Mouse (Mus musculus) naive thymus-derived CD4-positive, alpha-beta T cell, adult 2 months (primary cell): ENCODE results near the gene Zdhhc7.

Experiments
- DNase-seq: peaks from one replicate; pipeline ENCODE4 v3.0.0-alpha.2; 2011; ENCODE audit warnings: low read depth

Zdhhc7 gene

DNA sequence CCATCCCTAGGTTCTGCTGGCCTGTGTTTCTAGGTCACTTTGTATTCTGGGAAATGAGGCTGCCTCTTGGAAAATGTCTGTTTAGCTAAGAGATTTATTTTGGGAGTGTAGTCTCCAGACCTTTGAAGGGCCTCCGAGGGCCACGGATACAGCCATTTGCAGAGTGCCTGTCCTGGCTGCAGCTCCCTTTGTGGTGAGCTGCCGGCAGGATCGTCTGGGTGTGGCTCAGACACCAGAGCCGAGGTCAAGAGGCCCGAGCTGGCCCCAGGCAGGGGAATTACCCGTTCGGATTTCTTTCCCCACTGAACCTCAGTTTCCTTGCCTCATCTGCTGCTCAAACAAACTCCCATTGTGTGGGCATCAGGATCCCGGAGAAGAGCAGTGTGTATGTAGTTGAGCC, 65.2 kb downstream of the Zdhhc7 start:
- DNase-seq: no peak

DNA sequence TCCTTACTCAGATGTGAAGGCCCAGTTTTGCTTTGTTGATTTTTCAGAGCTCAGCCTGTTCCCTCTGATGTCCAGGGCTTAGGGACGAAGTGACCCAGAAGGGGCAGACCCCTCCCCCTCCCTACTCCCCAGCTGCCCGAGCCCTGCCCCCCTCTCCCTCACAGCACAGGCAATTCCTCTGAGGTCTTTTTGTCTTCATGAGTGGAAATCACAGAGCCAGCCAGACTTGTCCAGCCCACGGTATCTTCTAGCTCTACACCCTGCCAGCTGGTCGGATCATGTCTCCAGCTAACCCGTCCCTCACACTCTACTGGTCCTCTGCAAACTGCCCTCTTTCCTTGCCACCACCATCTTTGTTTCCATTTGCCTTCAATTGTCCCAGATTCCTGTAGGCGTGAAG, 66.8 kb downstream of the Zdhhc7 start:
- no peak for DNase-seq

DNA sequence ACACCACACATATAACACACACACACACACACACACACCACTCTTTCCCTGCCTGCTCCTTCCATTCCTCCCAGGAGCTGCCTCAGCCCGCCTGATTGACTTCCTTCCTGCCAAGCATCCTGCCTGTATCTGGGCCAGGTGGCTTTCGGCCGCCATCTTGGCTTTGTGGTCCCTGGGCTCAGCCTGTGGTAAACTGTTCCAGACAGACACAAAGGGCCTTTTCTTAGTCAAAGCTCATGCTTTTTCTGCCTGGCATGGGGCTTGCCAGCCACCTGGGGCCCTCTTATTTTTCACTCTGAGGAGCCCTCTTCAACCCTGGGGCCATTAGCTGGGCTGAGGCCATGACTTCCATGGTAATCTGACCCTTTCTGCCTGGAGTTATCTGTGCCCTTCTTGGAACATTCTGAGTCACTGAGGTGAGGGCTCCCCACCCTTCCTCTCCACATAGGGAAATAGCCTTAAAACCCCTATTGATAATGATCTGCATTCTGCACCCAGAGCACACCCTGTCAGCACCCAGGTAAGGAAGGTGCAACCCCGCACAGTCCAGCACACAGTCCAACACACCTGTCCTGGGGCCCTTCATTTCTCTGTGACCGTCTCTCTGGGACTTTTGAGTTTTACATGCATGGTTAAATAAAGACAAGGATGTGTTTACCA, 68.6 kb downstream of the Zdhhc7 start:
- DNase-seq: no peak
